Mouse (Mus musculus): ENCODE measurements around the gene Rps19. TPM values are rescaled to one million over a fixed set of nuclear protein-coding genes. Genes with fewer than 3 reads are reported as not detected.

Rps19 gene
- polyA plus RNA-seq, 1 experiment from 2014 or later = 2,408 TPM

GRCm38 (mm10) chr7:24896269-24896668 lies 12.1 kb downstream of the Rps19 start:
- Histone ChIP-seq H3K27me3 (no peaks in the 10 kb centered on the region), H3K9ac (no peak overlapping the region), H3K36me3 (peaks cover 3% of the 10 kb centered on the region), H3K9me3 (no peaks in the 10 kb centered on the region), H3K27ac (no peak overlapping the region), H3K4me1 (no peaks in the 10 kb centered on the region), H3K4me2 (no peak overlapping the region), H3K4me3 (no peak overlapping the region)
- WGBS = 81% methylated on average over 8 of the region's 8 CpGs
- no peak for ATAC-seq (ENCODE audit: borderline replicate concordance, extremely low read depth, low FRiP score, low TSS enrichment)

GRCm38 (mm10) chr7:24897224-24897623 lies 13.1 kb downstream of the Rps19 start, which contains the start of gene Cd79a:
Cd79a (plus strand) TSS chr7:24897381.
- no peak for ATAC-seq (ENCODE audit: borderline replicate concordance, extremely low read depth, low FRiP score, low TSS enrichment)
- Histone ChIP-seq H3K27me3 (no peaks in the 10 kb centered on the region), H3K9me3 (no peaks in the 10 kb centered on the region), H3K9ac (no peak within 1 kb of the TSS), H3K4me2 (no peak within 1 kb of the TSS), H3K27ac (no peak within 1 kb of the TSS), H3K4me1 (peaks cover 5% of the 10 kb centered on the region), H3K4me3 (no peak within 1 kb of the TSS), H3K36me3 (no peaks in the 10 kb centered on the region)
- WGBS = 58% methylated on average over 12 of the region's 12 CpGs

DNA sequence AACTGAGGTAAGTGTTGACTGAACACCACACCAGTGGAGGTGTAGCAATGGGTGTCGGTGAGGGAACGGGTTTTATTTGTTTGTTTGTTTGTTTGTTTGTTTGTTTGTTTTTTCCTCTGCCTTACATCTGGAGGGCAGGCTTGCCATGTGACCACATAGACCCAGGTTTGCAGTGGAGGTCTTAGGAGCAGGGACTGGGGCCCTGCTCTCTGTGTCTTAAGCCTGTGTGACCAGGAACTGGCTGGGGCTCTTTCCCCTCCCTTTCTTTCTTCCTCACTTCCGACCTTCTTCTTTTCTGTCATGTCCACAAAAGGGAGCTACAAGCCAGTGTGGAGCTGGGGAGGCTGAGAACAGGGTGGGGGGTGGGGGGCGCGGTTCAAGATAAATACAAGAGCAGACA lies 13.8 kb downstream of the Rps19 start:
- no peak for ATAC-seq (ENCODE audit: borderline replicate concordance, extremely low read depth, low FRiP score, low TSS enrichment)
- no peaks in the 10 kb centered on the region for H3K9me3 ChIP-seq
- H3K4me1 ChIP-seq = peaks cover 8% of the 10 kb centered on the region
- 63% methylated on average over 5 of the region's 5 CpGs for WGBS
- H3K9ac ChIP-seq = no peak overlapping the region
- H3K27me3 ChIP-seq = no peaks in the 10 kb centered on the region
- H3K36me3 ChIP-seq = no peaks in the 10 kb centered on the region
- H3K27ac ChIP-seq = no peak overlapping the region
- H3K4me3 ChIP-seq = no peak overlapping the region
- no peak overlapping the region for H3K4me2 ChIP-seq

- H3K4me2 ChIP-seq = no peak overlapping the region
- no peak overlapping the region for H3K4me3 ChIP-seq
- no peak overlapping the region for H3K9ac ChIP-seq
- 63% methylated on average over 6 of the region's 6 CpGs for WGBS
- no peaks in the 10 kb centered on the region for H3K27me3 ChIP-seq
- no peak overlapping the region for H3K27ac ChIP-seq
- H3K36me3 ChIP-seq = no peaks in the 10 kb centered on the region
- no peaks in the 10 kb centered on the region for H3K9me3 ChIP-seq
- no peak for ATAC-seq (ENCODE audit: borderline replicate concordance, extremely low read depth, low FRiP score, low TSS enrichment)
- peaks cover 29% of the 10 kb centered on the region for H3K4me1 ChIP-seq
Measured at GRCm38 (mm10) chr7:24901114-24901513, 16.9 kb downstream of the Rps19 start.

GRCm38 (mm10) chr7:24901842-24902241 lies 17.7 kb downstream of the Rps19 start:
- Histone ChIP-seq H3K27me3 (no peaks in the 10 kb centered on the region), H3K36me3 (no peaks in the 10 kb centered on the region), H3K4me2 (peak overlapping the region; percentile 81), H3K4me3 (peak overlapping the region; percentile 60), H3K4me1 (peaks cover 36% of the 10 kb centered on the region), H3K9ac (no peak overlapping the region), H3K9me3 (no peaks in the 10 kb centered on the region), H3K27ac (peak overlapping the region; percentile 89; the same call in 1 of the 2 replicates)
- 42% methylated on average over 1 of the region's 1 CpGs for whole genome bisulfite sequencing
- no peak for ATAC-seq (ENCODE audit: borderline replicate concordance, extremely low read depth, low FRiP score, low TSS enrichment)

DNA sequence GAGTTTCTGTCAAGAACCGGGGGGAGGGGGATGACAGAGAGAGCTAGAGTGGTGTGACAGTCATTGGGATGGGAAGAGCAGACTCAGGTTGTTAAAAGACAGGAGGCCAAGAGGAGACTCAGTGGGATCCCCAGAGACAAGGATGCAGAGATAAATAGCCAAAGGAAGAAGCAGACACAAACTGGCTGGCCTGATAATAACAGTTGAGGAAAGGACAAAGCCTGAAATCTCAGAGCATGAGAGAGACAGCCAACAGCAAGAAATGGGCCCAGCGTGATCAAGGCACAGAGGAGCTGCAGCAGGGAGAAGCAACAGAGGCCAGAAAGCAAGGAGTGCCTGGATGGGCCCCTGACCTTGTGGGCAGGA lies 18.1 kb downstream of the Rps19 start:
- H3K27ac ChIP-seq = peak overlapping the region; percentile 89
- peaks cover 41% of the 10 kb centered on the region for H3K4me1 ChIP-seq
- H3K36me3 ChIP-seq = no peaks in the 10 kb centered on the region
- ATAC-seq (ENCODE audit: borderline replicate concordance, extremely low read depth, low FRiP score, low TSS enrichment) = no peak
- no peaks in the 10 kb centered on the region for H3K9me3 ChIP-seq
- peak overlapping the region; percentile 81 for H3K4me2 ChIP-seq
- WGBS = 49% methylated on average over 2 of the region's 2 CpGs
- peak overlapping the region; percentile 61 for H3K9ac ChIP-seq
- peak overlapping the region; percentile 60 for H3K4me3 ChIP-seq
- no peaks in the 10 kb centered on the region for H3K27me3 ChIP-seq

GRCm38 (mm10) chr7:24902630-24903443 lies 18.7 kb downstream of the Rps19 start, which contains the start of gene Arhgef1:
Arhgef1 (plus strand) TSS chr7:24902912.
- H3K4me1 ChIP-seq = peaks cover 46% of the 10 kb centered on the region
- H3K36me3 ChIP-seq = 0 out of 2 replicates have a peak, but pooled peaks cover under 1% of the 10 kb centered on the region
- H3K9me3 ChIP-seq = no peaks in the 10 kb centered on the region
- WGBS = 4% methylated on average over 42 of the region's 68 CpGs
- no peaks in the 10 kb centered on the region for H3K27me3 ChIP-seq
- peak within 1 kb of the TSS; percentile 89 for H3K27ac ChIP-seq
- peak within 1 kb of the TSS; percentile 81 for H3K4me2 ChIP-seq
- ATAC-seq (ENCODE audit: borderline replicate concordance, extremely low read depth, low FRiP score, low TSS enrichment) = peak; percentile 26
- H3K9ac ChIP-seq = peak within 1 kb of the TSS; percentile 61
- H3K4me3 ChIP-seq = peak within 1 kb of the TSS; percentile 60

GRCm38 (mm10) chr7:24903444-24903825 lies 19.3 kb downstream of the Rps19 start:
- Histone ChIP-seq H3K4me1 (peaks cover 49% of the 10 kb centered on the region), H3K9ac (peak overlapping the region; percentile 61), H3K4me2 (peak overlapping the region; percentile 81), H3K27ac (peak overlapping the region; percentile 89), H3K4me3 (peak overlapping the region; percentile 60), H3K27me3 (no peaks in the 10 kb centered on the region), H3K36me3 (0 out of 2 replicates have a peak, but pooled peaks cover 4% of the 10 kb centered on the region), H3K9me3 (no peaks in the 10 kb centered on the region)
- ATAC-seq (ENCODE audit: borderline replicate concordance, extremely low read depth, low FRiP score, low TSS enrichment) = no peak
- WGBS = 13% methylated on average over 10 of the region's 10 CpGs

DNA sequence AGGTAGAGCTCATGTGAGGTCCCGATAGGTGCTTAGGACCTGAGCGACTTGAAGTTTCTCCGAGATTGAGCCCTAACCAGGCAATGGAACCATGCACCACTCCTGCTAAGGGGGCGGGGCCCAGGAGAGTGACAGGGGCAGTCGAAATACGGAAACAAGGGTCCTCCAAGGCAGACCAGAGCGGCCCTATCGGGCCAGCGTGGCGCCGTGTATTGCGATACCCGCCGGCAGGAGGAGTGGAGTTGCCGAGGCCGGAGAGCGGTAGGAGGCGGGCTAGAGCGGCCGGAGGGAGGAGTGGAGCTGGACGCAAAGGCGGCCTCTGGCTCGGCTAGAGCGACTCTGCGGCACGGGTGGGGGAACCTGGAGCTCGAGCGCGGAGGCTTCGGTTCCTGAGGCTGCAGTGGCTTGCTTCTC lies 19.9 kb downstream of the Rps19 start:
- H3K4me3 ChIP-seq = peak overlapping the region; percentile 60
- peak overlapping the region; percentile 75 for H3K9ac ChIP-seq
- peak overlapping the region; percentile 89 for H3K27ac ChIP-seq
- peak overlapping the region; percentile 81 for H3K4me2 ChIP-seq
- peaks cover 8% of the 10 kb centered on the region; the same call in 1 of the 2 replicates for H3K36me3 ChIP-seq
- no peaks in the 10 kb centered on the region for H3K9me3 ChIP-seq
- 1% methylated on average over 30 of the region's 30 CpGs for WGBS
- no peaks in the 10 kb centered on the region for H3K27me3 ChIP-seq
- H3K4me1 ChIP-seq = peaks cover 49% of the 10 kb centered on the region
- ATAC-seq (ENCODE audit: borderline replicate concordance, extremely low read depth, low FRiP score, low TSS enrichment) = peak; percentile 96

GRCm38 (mm10) chr7:24904936-24905335 lies 20.8 kb downstream of the Rps19 start:
- Histone ChIP-seq H3K4me2 (peak overlapping the region; percentile 81), H3K9me3 (no peaks in the 10 kb centered on the region), H3K36me3 (peaks cover 14% of the 10 kb centered on the region; the same call in 1 of the 2 replicates), H3K4me3 (peak overlapping the region; percentile 60), H3K4me1 (peaks cover 49% of the 10 kb centered on the region), H3K9ac (peak overlapping the region; percentile 75), H3K27ac (peak overlapping the region; percentile 81; the same call in 1 of the 2 replicates), H3K27me3 (no peaks in the 10 kb centered on the region)
- no peak for ATAC-seq (ENCODE audit: borderline replicate concordance, extremely low read depth, low FRiP score, low TSS enrichment)
- 11% methylated on average over 3 of the region's 3 CpGs for WGBS

DNA sequence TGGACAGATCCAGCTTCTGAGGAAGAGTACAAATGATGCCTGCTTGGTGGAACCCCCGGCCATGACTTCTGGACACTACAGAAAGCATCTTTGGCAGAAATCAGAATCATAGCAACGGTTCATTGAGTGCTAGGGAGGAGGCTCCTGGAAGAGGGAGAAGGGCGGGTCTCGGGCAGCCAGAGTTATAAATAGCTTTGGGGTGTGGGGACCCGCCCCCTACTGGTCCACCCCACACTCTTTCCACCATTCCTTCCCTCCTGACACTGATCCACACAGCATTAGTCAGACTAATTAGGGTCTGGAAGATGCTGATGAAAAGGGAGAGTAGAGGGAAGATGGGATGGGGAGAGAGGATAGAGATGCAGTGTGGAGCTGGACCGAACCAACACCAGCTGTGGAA lies 22.4 kb downstream of the Rps19 start:
- H3K27me3 ChIP-seq = no peaks in the 10 kb centered on the region
- peaks cover 49% of the 10 kb centered on the region for H3K4me1 ChIP-seq
- H3K4me2 ChIP-seq = peak overlapping the region; percentile 41
- H3K9me3 ChIP-seq = no peaks in the 10 kb centered on the region
- no peak overlapping the region for H3K9ac ChIP-seq
- peak overlapping the region; percentile 46; the same call in 1 of the 2 replicates for H3K27ac ChIP-seq
- no peak for ATAC-seq (ENCODE audit: borderline replicate concordance, extremely low read depth, low FRiP score, low TSS enrichment)
- no peak overlapping the region for H3K4me3 ChIP-seq
- 19% methylated on average over 6 of the region's 6 CpGs for WGBS
- peaks cover 25% of the 10 kb centered on the region; the same call in 1 of the 2 replicates for H3K36me3 ChIP-seq

DNA sequence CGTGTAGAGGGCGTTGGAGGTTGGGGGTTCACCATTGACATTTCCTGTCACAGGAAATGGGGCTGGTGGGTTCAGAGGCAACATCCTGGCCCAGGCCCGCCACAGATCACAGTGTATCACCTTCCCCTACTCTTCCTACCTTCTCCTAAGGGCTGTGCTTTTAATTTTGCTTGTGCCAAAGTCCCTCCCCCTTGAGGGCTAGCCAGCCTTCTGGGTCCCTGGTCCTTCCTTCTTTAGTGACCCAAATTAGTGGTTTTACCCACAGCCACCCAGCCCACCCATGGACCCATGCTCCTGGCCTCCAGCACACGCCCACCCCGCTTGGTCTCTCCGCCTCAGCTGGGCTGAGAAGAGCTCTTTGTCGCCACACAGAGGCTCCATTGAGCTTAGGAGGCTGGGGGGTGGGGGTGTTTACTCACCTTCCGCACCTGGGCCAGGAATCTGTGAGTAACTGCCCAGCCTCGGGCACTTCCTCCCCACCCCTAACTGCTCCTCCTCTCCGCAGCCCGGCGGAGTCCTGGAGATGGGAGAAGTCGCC lies 23.1 kb downstream of the Rps19 start:
- no peak overlapping the region; the same call in 1 of the 2 replicates for H3K9ac ChIP-seq
- no peaks in the 10 kb centered on the region for H3K27me3 ChIP-seq
- no peak for ATAC-seq (ENCODE audit: borderline replicate concordance, extremely low read depth, low FRiP score, low TSS enrichment)
- WGBS = 26% methylated on average over 13 of the region's 13 CpGs
- H3K4me3 ChIP-seq = peak overlapping the region; percentile 16
- H3K27ac ChIP-seq = peak overlapping the region; percentile 46
- peak overlapping the region; percentile 41 for H3K4me2 ChIP-seq
- peaks cover 43% of the 10 kb centered on the region for H3K4me1 ChIP-seq
- H3K36me3 ChIP-seq = peaks cover 32% of the 10 kb centered on the region; the same call in 1 of the 2 replicates
- no peaks in the 10 kb centered on the region for H3K9me3 ChIP-seq

Data from lung, embryonic 15.5 days (tissue).